Mouse (Mus musculus) hindbrain, embryonic 11.5 days (tissue): ENCODE measurements around the gene Gpr31b. TPM values are rescaled to one million over a fixed set of nuclear protein-coding genes. Genes with fewer than 3 reads are reported as not detected.
A peak's percentile ranks its signal among the peaks of the same experiment; 100 is the strongest.
"Not testable (repeated sequence)": the region's sequence is repeated elsewhere in the genome, so short reads cannot be mapped to it uniquely, and the experiment has no call there.

Experiments
- ATAC-seq: fragments of 200-750 bp; cut with Nextera tagmentation; 2 replicates; pipeline ENCODE4 v1.8.0; 2017; ENCODE audit warnings: mild to moderate bottlenecking, moderate TSS enrichment, moderate library complexity; ENCODE audit not compliant: low FRiP score
- DNase-seq: peaks from one replicate; pipeline ENCODE4 v3.0.0-alpha.2; 2015; ENCODE audit warnings: low spot score
- H3K27ac ChIP-seq: fragments of 300-500 bp; sonication (generic); 2 replicates; pipeline ENCODE4 v1.5.1; 2014; ENCODE audit warnings: mild to moderate bottlenecking, low read depth, low read length
- H3K27me3 ChIP-seq: fragments of 300-500 bp; sonication (generic); 2 replicates; pipeline ENCODE4 v1.6.1; 2014; ENCODE audit warnings: mild to moderate bottlenecking, low read length, moderate library complexity, mixed read lengths; ENCODE audit not compliant: control insufficient read depth, insufficient read depth
- H3K36me3 ChIP-seq: fragments of 300-500 bp; sonication (generic); 2 replicates; pipeline ENCODE4 v1.6.1; 2014; ENCODE audit warnings: mild to moderate bottlenecking, low read length, moderate library complexity, mixed read lengths; ENCODE audit not compliant: control insufficient read depth, insufficient read depth
- H3K4me1 ChIP-seq: fragments of 300-500 bp; sonication (generic); replicated peaks from 2 replicates; pipeline ENCODE4 v1.6.1; 2014; ENCODE audit warnings: low read length, mixed read lengths; ENCODE audit not compliant: control insufficient read depth, insufficient read depth
- H3K4me2 ChIP-seq: fragments of 300-500 bp; sonication (generic); replicated peaks from 2 replicates; pipeline ENCODE4 v1.6.1; 2014; ENCODE audit warnings: mild to moderate bottlenecking, low read depth, low read length
- H3K4me3 ChIP-seq: fragments of 300-500 bp; sonication (generic); 2 replicates; pipeline ENCODE4 v1.5.1; 2014; ENCODE audit warnings: low read depth, low read length
- H3K9ac ChIP-seq: fragments of 300-500 bp; sonication (generic); 2 replicates; pipeline ENCODE4 v1.6.1; 2014; ENCODE audit warnings: low read depth, low read length
- H3K9me3 ChIP-seq: fragments of 300-500 bp; sonication (generic); 2 replicates; pipeline ENCODE4 v1.6.1; 2016; ENCODE audit warnings: low read length; ENCODE audit not compliant: control insufficient read depth
- WGBS: fragments of 180-500 bp; shearing (Covaris S2); extraction: QIAGEN DNeasy Blood & Tissue Kit; methylation state at CpG from one replicate; pipeline ENCODE4 v1.1.7; 2014; 5-methylcytosine and 5-hydroxymethylcytosine counted together
- polyA plus RNA-seq: library from polyadenylated mRNA; unstranded; fragments of >200 nt; fragmentation: Nextera tagmentation; extraction: Ambion mirVana; gene quantifications from 2 replicates; pipeline ENCODE4 v1.2.1, GENCODE M21; 2014

Gpr31b gene
- 0.25 TPM in 1 of 2 replicates, not detected in the other for polyA plus RNA-seq

- H3K36me3 ChIP-seq, H3K9ac ChIP-seq, H3K9me3 ChIP-seq, H3K4me2 ChIP-seq, H3K4me1 ChIP-seq, H3K27me3 ChIP-seq, H3K27ac ChIP-seq, H3K4me3 ChIP-seq, ATAC-seq, DNase-seq: not testable (repeated sequence)
- 60% methylated on average over 1 of the region's 8 CpGs for WGBS
Measured at GRCm38 (mm10) chr17:13052124-13052813, at the start of gene Gpr31b. Gpr31b (minus strand) TSS chr17:13052296.

GRCm38 (mm10) chr17:13092960-13093359, 40.9 kb upstream of the Gpr31b start:
- H3K4me1 ChIP-seq, H3K27ac ChIP-seq, H3K9ac ChIP-seq, H3K9me3 ChIP-seq, H3K27me3 ChIP-seq, ATAC-seq, DNase-seq, H3K36me3 ChIP-seq, H3K4me2 ChIP-seq, H3K4me3 ChIP-seq: not testable (repeated sequence)
- 86% methylated on average over 2 of the region's 4 CpGs for WGBS

- not testable (repeated sequence) for H3K27me3 ChIP-seq, H3K27ac ChIP-seq, ATAC-seq, DNase-seq, H3K4me2 ChIP-seq, H3K4me1 ChIP-seq, H3K36me3 ChIP-seq, H3K4me3 ChIP-seq, H3K9me3 ChIP-seq, H3K9ac ChIP-seq
- WGBS = 64% methylated on average over 5 of the region's 8 CpGs
Measured at GRCm38 (mm10) chr17:13092100-13092764, 40.1 kb upstream of the Gpr31b start.

GRCm38 (mm10) chr17:13091510-13091909, 39.4 kb upstream of the Gpr31b start:
- H3K27me3 ChIP-seq, H3K4me2 ChIP-seq, H3K4me1 ChIP-seq, H3K27ac ChIP-seq, DNase-seq, H3K9ac ChIP-seq, H3K36me3 ChIP-seq, H3K9me3 ChIP-seq, H3K4me3 ChIP-seq: not testable (repeated sequence)
- WGBS = no CpG with 5 or more reads among the region's 1 CpGs
- peak; percentile 47; the same call in 1 of the 2 replicates for ATAC-seq

DNA sequence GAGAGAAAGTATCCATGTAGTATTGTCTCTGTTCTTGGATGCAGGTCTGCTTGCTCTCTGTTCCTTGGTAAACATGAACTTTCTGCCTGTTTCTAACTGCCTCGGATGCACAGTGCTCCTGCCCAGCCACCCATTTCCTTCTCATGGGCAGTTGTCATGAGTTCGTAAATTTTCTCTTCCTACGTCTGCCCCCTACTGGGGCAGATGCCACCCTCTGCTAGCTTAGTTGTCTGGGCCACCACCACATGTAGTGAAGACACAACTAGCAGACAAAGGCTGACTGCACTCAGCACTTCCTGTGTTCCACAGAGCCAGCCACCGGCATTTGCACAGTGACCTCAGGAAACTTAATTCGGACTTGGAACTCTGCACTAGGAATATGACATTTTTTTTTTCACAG, 17.1 kb upstream of the Gpr31b start:
- not testable (repeated sequence) for H3K9ac ChIP-seq, ATAC-seq, H3K27ac ChIP-seq, H3K36me3 ChIP-seq, H3K9me3 ChIP-seq, DNase-seq, H3K27me3 ChIP-seq, H3K4me1 ChIP-seq, H3K4me3 ChIP-seq, H3K4me2 ChIP-seq
- WGBS = 70% methylated on average over 4 of the region's 5 CpGs

DNA sequence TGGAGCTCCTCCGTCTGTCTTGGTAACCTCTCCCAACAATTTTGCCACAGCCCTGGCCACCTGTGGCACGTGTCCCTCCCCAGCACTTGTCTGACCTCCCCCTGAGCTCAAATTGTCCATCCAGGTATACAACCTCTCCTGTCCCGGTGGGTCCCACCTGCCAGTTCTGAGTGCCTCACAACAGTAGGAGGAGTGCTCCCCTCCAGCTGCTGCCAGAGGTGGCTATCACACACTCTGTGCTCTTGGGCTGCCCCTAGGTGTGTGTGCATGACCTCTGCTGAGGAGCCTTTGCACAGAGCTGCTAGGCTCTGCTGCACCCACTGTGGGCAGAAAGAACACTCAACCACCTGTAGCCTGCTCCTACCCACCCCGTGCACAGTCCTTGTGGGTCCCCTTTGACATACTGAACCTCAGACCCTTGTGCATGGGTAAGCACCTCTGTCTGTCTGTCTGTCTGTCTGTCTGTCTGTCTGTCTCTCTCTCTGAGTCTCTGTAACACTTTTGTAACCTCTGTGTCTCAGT, 15.8 kb upstream of the Gpr31b start:
- no CpG with 5 or more reads among the region's 4 CpGs for WGBS
- not testable (repeated sequence) for H3K4me2 ChIP-seq, DNase-seq, H3K4me3 ChIP-seq, H3K4me1 ChIP-seq, H3K36me3 ChIP-seq, ATAC-seq, H3K27ac ChIP-seq, H3K9me3 ChIP-seq, H3K27me3 ChIP-seq, H3K9ac ChIP-seq

GRCm38 (mm10) chr17:13062882-13063281, 10.8 kb upstream of the Gpr31b start:
- 100% methylated on average over 2 of the region's 7 CpGs for WGBS
- H3K4me2 ChIP-seq, ATAC-seq, H3K27me3 ChIP-seq, DNase-seq, H3K4me3 ChIP-seq, H3K36me3 ChIP-seq, H3K27ac ChIP-seq, H3K9ac ChIP-seq, H3K9me3 ChIP-seq, H3K4me1 ChIP-seq: not testable (repeated sequence)

- H3K4me1 ChIP-seq, H3K4me2 ChIP-seq, H3K27me3 ChIP-seq, H3K9ac ChIP-seq, H3K9me3 ChIP-seq, ATAC-seq, DNase-seq, H3K36me3 ChIP-seq, H3K4me3 ChIP-seq, H3K27ac ChIP-seq: not testable (repeated sequence)
- WGBS = 90% methylated on average over 3 of the region's 4 CpGs
Measured at GRCm38 (mm10) chr17:13060804-13061203, 8.7 kb upstream of the Gpr31b start, which contains the start of gene Tcp10b. Tcp10b (plus strand) TSS chr17:13061104.
